Mouse (Mus musculus): ENCODE data around the gene Olfr930. TPM values are rescaled to one million over a fixed set of nuclear protein-coding genes. Genes with fewer than 3 reads are reported as not detected.

Gene Olfr930
- not detected in 2 replicates for total RNA-seq (2012; rRNA removed)

GRCm38 (mm10) chr9:38929509-38929908 lies at the start of gene Olfr930:
Gene Olfr930, plus strand, starts transcription at chr9:38929809.
- TF ChIP-seq ZNF384 (IDR thresholded peaks at IDR 0.05; ENCODE audit: low read depth, low read length) (no peak), CHD2 (IDR thresholded peaks at IDR 0.05; ENCODE audit: low read depth, low read length) (no peak), ZC3H11A (IDR thresholded peaks at IDR 0.05; ENCODE audit: borderline replicate concordance, low read depth, low read length) (no peak), MAFK (IDR thresholded peaks at IDR 0.05; ENCODE audit: insufficient read depth, low read depth, low read length) (no peak), HCFC1 (IDR thresholded peaks at IDR 0.05; ENCODE audit: borderline replicate concordance, insufficient read depth, low read length) (no peak)
- H3K4me3 ChIP-seq (ENCODE audit: insufficient read depth in 1 of 2, low read depth in 1 of 2, low read length in 2 of 2, poor library complexity in 1 of 2, severe bottlenecking in 1 of 2): no peak within 1 kb of the TSS
- in situ Hi-C loops (cut with MboI; ENCODE audit: low sequenced_read_pairs in 2 of 2, unreplicated experiment in 2 of 2): no loop called here

GRCm38 (mm10) chr9:38953401-38954123 lies 24.0 kb downstream of the Olfr930 start:
- Histone ChIP-seq H3K9ac (ENCODE audit: insufficient read depth, low read depth, low read length, poor library complexity, severe bottlenecking) (no peak overlapping the region), H3K4me1 (ENCODE audit: control insufficient read depth in 2 of 2, insufficient read depth in 2 of 2, low read length in 2 of 2, poor library complexity in 1 of 2) (no peaks in the 10 kb centered on the region), H3K9me3 (ENCODE audit: control insufficient read depth, insufficient read depth, low read depth, low read length) (no peaks in the 10 kb centered on the region), H3K36me3 (ENCODE audit: control insufficient read depth, insufficient read depth, low read length, poor library complexity, severe bottlenecking) (no peaks in the 10 kb centered on the region), H3K4me3 (ENCODE audit: insufficient read depth in 1 of 2, low read depth in 1 of 2, low read length in 2 of 2, poor library complexity in 1 of 2, severe bottlenecking in 1 of 2) (no peak overlapping the region), H3K27ac (ENCODE audit: insufficient read depth, low read depth, low read length, poor library complexity, severe bottlenecking) (no peak overlapping the region)
- DNase-seq (ENCODE audit: low read depth, low spot score): no peak
- TF ChIP-seq ZNF384 (IDR thresholded peaks at IDR 0.05; ENCODE audit: low read depth, low read length): no peak
- TF ChIP-seq CHD2 (IDR thresholded peaks at IDR 0.05; ENCODE audit: low read depth, low read length): no peak
- TF ChIP-seq ZC3H11A (IDR thresholded peaks at IDR 0.05; ENCODE audit: borderline replicate concordance, low read depth, low read length): no peak
- TF ChIP-seq MAFK (IDR thresholded peaks at IDR 0.05; ENCODE audit: insufficient read depth, low read depth, low read length): no peak
- no peak for TF ChIP-seq HCFC1 (IDR thresholded peaks at IDR 0.05; ENCODE audit: borderline replicate concordance, insufficient read depth, low read length)
- in situ Hi-C loops (cut with MboI; ENCODE audit: low sequenced_read_pairs in 2 of 2, unreplicated experiment in 2 of 2): no loop called here

More at GRCm38 (mm10) chr9:38929509-38929908, at the start of gene Olfr930:
- no peak within 1 kb of the TSS for H3K27ac ChIP-seq (ENCODE audit: insufficient read depth, low read depth, low read length, poor library complexity, severe bottlenecking)
- DNase-seq (ENCODE audit: low read depth, low spot score): no peak
- no peaks in the 10 kb centered on the region for H3K4me1 ChIP-seq (ENCODE audit: control insufficient read depth in 2 of 2, insufficient read depth in 2 of 2, low read length in 2 of 2, poor library complexity in 1 of 2)
- no peak within 1 kb of the TSS for H3K9ac ChIP-seq (ENCODE audit: insufficient read depth, low read depth, low read length, poor library complexity, severe bottlenecking)
- no peaks in the 10 kb centered on the region for H3K9me3 ChIP-seq (ENCODE audit: control insufficient read depth, insufficient read depth, low read depth, low read length)
- H3K36me3 ChIP-seq (ENCODE audit: control insufficient read depth, insufficient read depth, low read length, poor library complexity, severe bottlenecking): no peaks in the 10 kb centered on the region

- DNase-seq (ENCODE audit: low read depth, low spot score): peak; percentile 12
- in situ Hi-C loops (cut with MboI; ENCODE audit: low sequenced_read_pairs in 2 of 2, unreplicated experiment in 2 of 2): no loop called here
- H3K4me3 ChIP-seq (ENCODE audit: insufficient read depth in 1 of 2, low read depth in 1 of 2, low read length in 2 of 2, poor library complexity in 1 of 2, severe bottlenecking in 1 of 2): no peak overlapping the region
Observed at GRCm38 (mm10) chr9:38954124-38954416, 24.5 kb downstream of the Olfr930 start.

DNA sequence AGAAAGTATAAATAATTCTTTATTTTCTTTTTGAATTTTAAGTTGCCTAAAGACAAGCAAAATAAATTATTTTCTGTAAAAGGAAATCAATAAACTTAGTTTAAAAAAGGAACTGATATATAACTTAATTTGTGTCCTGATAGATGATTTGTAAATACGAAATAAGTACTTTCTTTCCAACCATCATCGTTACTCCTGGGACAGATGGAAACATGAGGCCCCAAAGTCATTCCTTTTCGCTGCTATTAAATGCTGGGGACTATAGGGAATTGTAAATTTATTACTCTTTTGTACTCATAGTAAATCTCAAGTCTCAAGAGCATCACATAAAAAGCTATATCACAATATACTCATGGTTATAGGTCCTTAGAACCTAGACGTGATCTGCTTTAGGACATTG lies 42.4 kb downstream of the Olfr930 start, which contains the start of gene Olfr933:
Olfr933 (plus strand) TSS at position 301 of the 400 bp plus-strand sequence.
- Histone ChIP-seq H3K9ac (ENCODE audit: insufficient read depth, low read depth, low read length, poor library complexity, severe bottlenecking) (no peak within 1 kb of the TSS), H3K9me3 (ENCODE audit: control insufficient read depth, insufficient read depth, low read depth, low read length) (no peaks in the 10 kb centered on the region), H3K36me3 (ENCODE audit: control insufficient read depth, insufficient read depth, low read length, poor library complexity, severe bottlenecking) (no peaks in the 10 kb centered on the region), H3K4me3 (ENCODE audit: insufficient read depth in 1 of 2, low read depth in 1 of 2, low read length in 2 of 2, poor library complexity in 1 of 2, severe bottlenecking in 1 of 2) (no peak within 1 kb of the TSS), H3K27ac (ENCODE audit: insufficient read depth, low read depth, low read length, poor library complexity, severe bottlenecking) (no peak within 1 kb of the TSS), H3K4me1 (ENCODE audit: control insufficient read depth in 2 of 2, insufficient read depth in 2 of 2, low read length in 2 of 2, poor library complexity in 1 of 2) (no peaks in the 10 kb centered on the region)
- TF ChIP-seq MAFK (IDR thresholded peaks at IDR 0.05; ENCODE audit: insufficient read depth, low read depth, low read length) (no peak), CHD2 (IDR thresholded peaks at IDR 0.05; ENCODE audit: low read depth, low read length) (no peak), ZC3H11A (IDR thresholded peaks at IDR 0.05; ENCODE audit: borderline replicate concordance, low read depth, low read length) (no peak), HCFC1 (IDR thresholded peaks at IDR 0.05; ENCODE audit: borderline replicate concordance, insufficient read depth, low read length) (no peak), ZNF384 (IDR thresholded peaks at IDR 0.05; ENCODE audit: low read depth, low read length) (no peak)
- DNase-seq (ENCODE audit: low read depth, low spot score): no peak
- in situ Hi-C loops (cut with MboI; ENCODE audit: low sequenced_read_pairs in 2 of 2, unreplicated experiment in 2 of 2): no loop called here

More at GRCm38 (mm10) chr9:38954124-38954416, 24.5 kb downstream of the Olfr930 start:
- peak; percentile 52; the same call in 1 of the 2 replicates for TF ChIP-seq ZC3H11A (IDR thresholded peaks at IDR 0.05; ENCODE audit: borderline replicate concordance, low read depth, low read length)
- no peak for TF ChIP-seq MAFK (IDR thresholded peaks at IDR 0.05; ENCODE audit: insufficient read depth, low read depth, low read length)
- TF ChIP-seq ZNF384 (IDR thresholded peaks at IDR 0.05; ENCODE audit: low read depth, low read length): no peak
- Histone ChIP-seq H3K4me1 (ENCODE audit: control insufficient read depth in 2 of 2, insufficient read depth in 2 of 2, low read length in 2 of 2, poor library complexity in 1 of 2) (no peaks in the 10 kb centered on the region), H3K27ac (ENCODE audit: insufficient read depth, low read depth, low read length, poor library complexity, severe bottlenecking) (no peak overlapping the region), H3K9me3 (ENCODE audit: control insufficient read depth, insufficient read depth, low read depth, low read length) (no peaks in the 10 kb centered on the region), H3K36me3 (ENCODE audit: control insufficient read depth, insufficient read depth, low read length, poor library complexity, severe bottlenecking) (no peaks in the 10 kb centered on the region), H3K9ac (ENCODE audit: insufficient read depth, low read depth, low read length, poor library complexity, severe bottlenecking) (no peak overlapping the region)

Other genes starting within 250 kb of the Olfr930 start
- not detected in 2 replicates for gene Olfr919, start 226.1 kb upstream of the Olfr930 start, total RNA-seq (2012; rRNA removed)
- gene Vwa5a, start 211.5 kb upstream of the Olfr930 start, total RNA-seq (2012; rRNA removed): 10.4 and 11.9 TPM in 2 replicates
- gene Olfr920, start 177.5 kb upstream of the Olfr930 start, total RNA-seq (2012; rRNA removed): 0.09 and 0.11 TPM in 2 replicates
- not detected in 2 replicates for gene Olfr921, start 156.7 kb upstream of the Olfr930 start, total RNA-seq (2012; rRNA removed)
- not detected in 2 replicates for gene Olfr922, start 115.2 kb upstream of the Olfr930 start, total RNA-seq (2012; rRNA removed)
- not detected in 2 replicates for gene Olfr923, start 103.3 kb upstream of the Olfr930 start, total RNA-seq (2012; rRNA removed)
- gene Olfr924, start 85.4 kb upstream of the Olfr930 start, total RNA-seq (2012; rRNA removed): 0.37 TPM in 1 of 2 replicates, not detected in the other
- gene Olfr26, start 74.7 kb upstream of the Olfr930 start, total RNA-seq (2012; rRNA removed): not detected in 2 replicates
- gene Olfr926, start 52.7 kb upstream of the Olfr930 start, total RNA-seq (2012; rRNA removed): not detected in 2 replicates
- not detected in 2 replicates for gene Olfr933, start 42.5 kb downstream of the Olfr930 start, total RNA-seq (2012; rRNA removed)
- gene Olfr934, start 58.5 kb downstream of the Olfr930 start, total RNA-seq (2012; rRNA removed): not detected in 2 replicates
- gene Olfr935, start 69.9 kb downstream of the Olfr930 start, total RNA-seq (2012; rRNA removed): not detected in 2 replicates
- not detected in 2 replicates for gene Olfr146, start 93.6 kb downstream of the Olfr930 start, total RNA-seq (2012; rRNA removed)
- not detected in 2 replicates for gene Olfr937, start 135.1 kb downstream of the Olfr930 start, total RNA-seq (2012; rRNA removed)
- gene Olfr938, start 149.1 kb downstream of the Olfr930 start, total RNA-seq (2012; rRNA removed): not detected in 2 replicates
- not detected in 2 replicates for gene Olfr27, start 198.3 kb downstream of the Olfr930 start, total RNA-seq (2012; rRNA removed)
- not detected in 2 replicates for gene Olfr943, start 236.5 kb downstream of the Olfr930 start, total RNA-seq (2012; rRNA removed)

Data from ES-E14 (cell line).